Mouse (Mus musculus) lung, adult 18-20 months (tissue): Measurements from ENCODE around the gene Myo15b.
A peak's percentile ranks its signal among the peaks of the same experiment; 100 is the strongest.

Experiments
- DNase-seq, 2 experiments: peaks; one replicate each; pipeline ENCODE4 v3.0.0; 2022; ENCODE audit warnings: mixed read lengths in 2 of 2

Gene Myo15b

GRCm38 (mm10) chr11:115875935-115876334 lies 17.7 kb downstream of the Myo15b start:
- no peak for DNase-seq

- no peak for DNase-seq
Measured at GRCm38 (mm10) chr11:115876438-115876837, 18.2 kb downstream of the Myo15b start.

GRCm38 (mm10) chr11:115877174-115877755 lies 19.1 kb downstream of the Myo15b start:
- no peak for DNase-seq

- DNase-seq: no peak
Measured at GRCm38 (mm10) chr11:115878071-115878470, 19.9 kb downstream of the Myo15b start.

GRCm38 (mm10) chr11:115881002-115881401 lies 22.8 kb downstream of the Myo15b start:
- DNase-seq: peak in 1 of 2 experiments; percentile 44

- no peak for DNase-seq
Measured at GRCm38 (mm10) chr11:115883251-115883650, 25.0 kb downstream of the Myo15b start.

GRCm38 (mm10) chr11:115884361-115884760 lies 26.2 kb downstream of the Myo15b start:
- no peak for DNase-seq

GRCm38 (mm10) chr11:115885281-115885680 lies 27.1 kb downstream of the Myo15b start:
- no peak for DNase-seq

GRCm38 (mm10) chr11:115886446-115886845 lies 28.2 kb downstream of the Myo15b start:
- no peak for DNase-seq

GRCm38 (mm10) chr11:115888020-115888419 lies 29.8 kb downstream of the Myo15b start:
- no peak for DNase-seq

- DNase-seq: peak in 1 of 2 experiments; percentile 19
Measured at GRCm38 (mm10) chr11:115889159-115889558, 31.0 kb downstream of the Myo15b start.

- DNase-seq: no peak
Measured at GRCm38 (mm10) chr11:115892213-115892612, 34.0 kb downstream of the Myo15b start.

GRCm38 (mm10) chr11:115893071-115893470 lies 34.9 kb downstream of the Myo15b start:
- no peak for DNase-seq

- DNase-seq: no peak
Measured at GRCm38 (mm10) chr11:115894755-115895520, 36.7 kb downstream of the Myo15b start.

GRCm38 (mm10) chr11:115898446-115898845 lies 40.2 kb downstream of the Myo15b start:
- no peak for DNase-seq

- no peak for DNase-seq
Measured at GRCm38 (mm10) chr11:115898886-115899285, 40.7 kb downstream of the Myo15b start.

GRCm38 (mm10) chr11:115899486-115900266 lies 41.5 kb downstream of the Myo15b start, which contains the start of gene Smim5:
Gene Smim5 (plus strand): TSS chr11:115899966.
- DNase-seq: peak; percentile 64 to 79

- no peak for DNase-seq
Measured at GRCm38 (mm10) chr11:115900561-115901337, 42.5 kb downstream of the Myo15b start.

GRCm38 (mm10) chr11:115901338-115902161 lies 43.3 kb downstream of the Myo15b start:
- no peak for DNase-seq

- no peak for DNase-seq
Measured at GRCm38 (mm10) chr11:115902177-115902576, 44.0 kb downstream of the Myo15b start.

- peak; percentile 80 to 84 for DNase-seq
Measured at GRCm38 (mm10) chr11:115902831-115903230, 44.6 kb downstream of the Myo15b start.
